Mouse (Mus musculus): ENCODE data around the gene Zfp941. TPM values are rescaled to one million over a fixed set of nuclear protein-coding genes. Genes with fewer than 3 reads are reported as not detected.

Gene Zfp941
- total RNA-seq, 2 experiments from 2014 or later = 8.0 to 11.2 TPM

GRCm38 (mm10) chr7:140843806-140844205 lies 21.8 kb upstream of the Zfp941 start:
- DNase-seq (ENCODE audit: low spot score in 2 of 2) = no peak

GRCm38 (mm10) chr7:140840750-140841735 lies 19.1 kb upstream of the Zfp941 start:
- no peak for DNase-seq (ENCODE audit: low spot score in 2 of 2)

DNA sequence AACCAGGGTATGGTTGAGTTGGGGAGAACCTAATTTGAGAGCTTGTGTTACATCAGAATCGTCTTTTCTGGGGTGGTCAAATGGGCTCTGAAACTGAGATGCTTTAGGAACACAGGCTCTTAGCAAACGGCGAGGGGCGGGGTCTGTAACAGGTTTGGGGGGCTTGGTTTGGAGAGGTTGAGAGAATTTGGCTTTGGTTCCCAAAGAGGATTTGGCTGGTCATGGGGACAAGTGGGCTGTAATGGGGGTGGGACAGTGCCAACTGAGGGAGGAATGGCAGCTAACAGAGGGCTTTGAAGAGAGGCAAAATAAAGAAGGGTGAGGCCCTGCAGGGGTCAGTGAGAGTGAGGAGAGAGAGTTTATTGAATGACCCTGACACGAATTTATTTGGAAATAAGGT lies 17.6 kb upstream of the Zfp941 start:
- DNase-seq (ENCODE audit: low spot score in 2 of 2) = no peak

GRCm38 (mm10) chr7:140836243-140837115 lies 14.5 kb upstream of the Zfp941 start:
- DNase-seq (ENCODE audit: low spot score in 2 of 2) = peak; percentile 39 to 69

DNA sequence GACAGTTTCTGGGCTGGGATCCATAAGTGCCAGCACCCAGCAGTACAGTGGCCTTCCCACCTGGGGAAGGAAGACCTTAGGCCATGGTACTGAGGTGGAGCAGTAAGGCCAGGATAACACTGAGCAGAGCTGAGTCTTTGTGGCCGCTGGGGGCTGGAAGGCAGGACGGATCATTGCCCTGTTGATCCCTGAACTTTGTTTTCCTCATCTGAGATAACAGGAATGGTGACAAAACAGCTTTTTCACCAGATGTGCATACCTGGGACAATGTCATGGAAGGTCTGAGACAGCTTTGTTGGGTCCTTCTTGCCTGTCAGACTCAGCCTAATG lies 13.7 kb upstream of the Zfp941 start:
- DNase-seq (ENCODE audit: low spot score in 2 of 2) = no peak

GRCm38 (mm10) chr7:140834968-140835757 lies 13.2 kb upstream of the Zfp941 start, which contains the start of gene Urah:
Gene Urah (plus strand): TSS chr7:140835018.
- DNase-seq (ENCODE audit: low spot score in 2 of 2) = no peak

GRCm38 (mm10) chr7:140833341-140833740 lies 11.4 kb upstream of the Zfp941 start:
- DNase-seq (ENCODE audit: low spot score in 2 of 2) = no peak

GRCm38 (mm10) chr7:140831447-140831846 lies 9.5 kb upstream of the Zfp941 start:
- no peak for DNase-seq (ENCODE audit: low spot score in 2 of 2)

GRCm38 (mm10) chr7:140828171-140828881 lies 6.3 kb upstream of the Zfp941 start:
- DNase-seq (ENCODE audit: low spot score in 2 of 2) = peak in 1 of 2 experiments; percentile 76

DNA sequence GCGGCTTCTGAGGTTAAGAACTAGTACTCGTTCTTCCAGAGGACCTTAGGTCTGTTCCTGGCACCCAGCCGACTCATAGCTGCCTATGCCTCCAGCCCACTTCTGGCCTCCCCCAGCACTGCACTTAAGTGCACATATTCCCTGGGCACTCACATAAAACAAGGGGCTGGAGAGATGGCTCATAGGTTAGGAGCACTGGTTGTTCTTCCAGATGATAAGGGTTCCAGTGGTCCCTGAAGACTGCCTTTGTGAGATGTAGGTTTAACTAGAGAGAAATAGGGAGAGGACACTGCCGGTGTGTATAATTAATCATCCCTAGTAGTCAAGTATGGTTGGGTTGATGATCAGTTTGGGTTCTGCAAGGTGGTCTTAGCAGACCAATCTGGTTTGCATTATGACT lies 753 bp upstream of the Zfp941 start:
- DNase-seq (ENCODE audit: low spot score in 2 of 2) = no peak

GRCm38 (mm10) chr7:140821305-140821652 lies 699 bp downstream of the Zfp941 start:
- DNase-seq (ENCODE audit: low spot score in 2 of 2) = no peak

DNA sequence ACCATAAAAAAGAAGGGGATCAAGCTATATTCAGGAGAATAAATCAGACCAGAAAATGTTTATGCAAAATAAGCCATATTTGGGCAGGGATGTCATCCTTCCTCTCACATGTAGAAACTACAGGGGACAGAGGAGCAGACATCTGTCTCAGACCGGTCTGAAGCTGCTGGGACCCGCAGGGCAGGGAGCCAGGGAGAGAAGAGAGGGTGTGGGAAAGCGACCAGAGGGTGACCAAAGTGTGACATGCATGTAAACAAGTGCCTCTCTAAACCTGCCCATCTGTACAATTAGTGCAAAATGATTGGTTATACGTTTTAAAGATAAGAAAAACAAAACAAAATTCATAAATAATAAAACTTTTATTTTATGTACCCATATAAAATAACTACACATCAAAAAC lies 1.8 kb downstream of the Zfp941 start:
- DNase-seq (ENCODE audit: low spot score in 2 of 2) = no peak

DNA sequence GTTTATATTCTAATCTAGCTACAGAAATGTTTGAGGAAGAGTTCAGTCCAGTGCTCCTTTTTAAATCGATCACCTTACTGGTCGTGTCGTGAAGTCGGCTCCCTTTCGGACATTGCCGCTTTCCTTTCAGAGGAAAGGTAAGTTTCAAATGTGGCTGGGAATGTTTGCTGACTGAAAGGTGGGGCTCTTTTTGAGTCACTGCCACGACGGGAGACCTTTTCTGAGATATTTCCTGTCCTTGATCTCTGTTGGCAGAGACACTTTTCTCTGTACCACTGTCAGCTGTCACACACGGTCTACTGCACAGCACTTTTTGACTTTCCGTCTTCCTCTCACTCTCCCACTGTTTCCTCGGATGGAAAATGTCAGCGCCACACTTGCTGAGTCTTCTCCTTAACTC lies 9.1 kb downstream of the Zfp941 start:
- no peak for DNase-seq (ENCODE audit: low spot score in 2 of 2)

- peak; percentile 24 to 55 for DNase-seq (ENCODE audit: low spot score in 2 of 2)
Observed at GRCm38 (mm10) chr7:140811714-140812113, 10.3 kb downstream of the Zfp941 start.

DNA sequence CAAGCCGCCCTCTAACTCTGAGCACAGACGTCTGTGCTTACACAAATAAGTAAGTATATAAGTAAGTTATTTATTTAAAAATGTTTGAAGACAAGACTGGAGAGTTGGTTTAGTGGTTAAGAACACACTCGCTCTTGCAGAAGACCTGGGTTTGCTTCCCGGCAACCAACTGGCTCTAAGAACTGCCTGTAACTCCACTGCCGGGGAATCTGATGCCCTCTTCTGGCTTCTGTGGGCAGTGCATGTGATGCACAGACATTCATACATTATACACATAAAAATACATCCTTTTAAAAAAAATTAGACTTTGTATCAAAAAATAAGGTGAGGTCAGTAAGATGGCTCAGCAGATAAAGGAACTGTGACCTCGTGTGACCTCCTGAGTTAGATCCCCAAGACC lies 11.5 kb downstream of the Zfp941 start:
- no peak for DNase-seq (ENCODE audit: low spot score in 2 of 2)

DNA sequence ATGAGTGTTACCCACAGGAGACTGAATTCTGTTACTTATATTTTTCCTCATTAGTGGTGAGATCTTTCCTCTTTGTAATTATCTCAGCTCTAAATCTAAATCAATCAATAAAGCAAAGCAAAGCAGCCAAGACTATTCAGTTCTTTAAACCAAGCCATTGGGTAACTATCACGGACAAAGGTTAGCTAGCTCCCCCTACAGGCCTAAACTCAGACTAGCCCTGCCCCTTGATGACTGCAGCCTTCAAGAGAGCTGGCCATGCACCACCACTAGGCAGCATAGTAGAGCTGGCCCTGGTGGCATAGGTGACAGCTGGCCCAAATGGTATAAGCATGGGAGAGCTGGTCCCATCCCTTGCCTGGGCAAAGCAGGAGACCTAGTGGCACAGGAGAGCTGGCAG lies 16.3 kb downstream of the Zfp941 start:
- peak; percentile 32 to 47 for DNase-seq (ENCODE audit: low spot score in 2 of 2)

DNA sequence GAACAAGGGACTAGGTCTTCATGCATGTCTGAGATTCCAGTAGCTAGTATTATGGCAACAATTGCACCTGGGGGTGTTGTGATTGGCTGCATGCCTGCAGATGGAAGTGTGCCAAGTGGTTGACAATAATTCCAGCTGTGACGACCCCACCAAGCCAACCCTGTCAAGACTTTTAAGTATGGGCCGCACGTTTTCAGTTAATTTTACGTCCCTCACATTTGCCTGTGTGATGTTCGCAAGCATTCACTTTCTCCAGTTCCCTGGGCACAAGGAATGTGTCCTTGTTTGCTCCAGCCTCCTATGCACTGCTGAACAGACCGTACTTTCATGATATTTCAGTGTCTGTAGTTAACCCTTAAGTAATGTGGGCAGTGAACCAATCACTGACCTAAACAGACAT lies 19.3 kb downstream of the Zfp941 start:
- DNase-seq (ENCODE audit: low spot score in 2 of 2) = no peak

DNA sequence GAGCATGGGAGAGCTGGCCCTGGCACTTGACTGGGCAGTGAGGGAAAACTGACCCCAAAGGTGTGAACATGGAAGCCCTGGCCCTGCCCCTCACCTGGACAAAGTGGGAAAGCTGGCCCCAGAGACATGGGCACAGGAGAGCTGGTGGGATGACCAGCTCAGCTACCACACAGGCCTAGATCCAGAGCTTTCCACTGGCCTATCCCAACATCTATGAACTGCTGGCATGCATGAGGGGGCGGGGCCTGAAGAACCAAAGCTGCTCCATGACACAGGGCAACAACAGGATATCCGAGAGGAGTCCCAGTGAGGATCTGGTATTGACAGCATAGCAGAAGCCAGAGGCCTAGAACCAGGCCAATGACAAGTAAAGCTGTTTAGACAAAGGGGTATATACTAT lies 23.8 kb downstream of the Zfp941 start:
- DNase-seq (ENCODE audit: low spot score in 2 of 2) = no peak

- no peak for DNase-seq (ENCODE audit: low spot score in 2 of 2)
Observed at GRCm38 (mm10) chr7:140797619-140798018, 24.4 kb downstream of the Zfp941 start.

DNA sequence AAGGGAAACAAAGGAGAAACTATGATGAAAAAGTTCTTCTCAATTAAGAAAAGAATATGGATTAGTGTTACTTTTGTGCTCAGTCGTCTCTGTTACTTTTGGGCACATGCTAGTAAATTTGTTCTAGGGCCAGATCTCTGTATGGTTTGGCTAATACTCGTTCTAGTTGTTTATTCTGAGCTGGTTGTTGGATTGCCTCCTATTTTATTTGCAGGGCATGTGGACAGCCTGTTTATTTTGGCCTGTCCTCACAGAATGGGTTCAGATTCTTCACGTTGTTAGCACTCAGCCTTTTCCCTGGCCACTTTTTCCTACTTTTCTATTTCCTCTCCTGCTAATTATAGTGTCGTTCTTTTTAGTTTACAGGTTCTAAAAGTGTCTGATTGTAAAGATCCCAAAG lies 28.4 kb downstream of the Zfp941 start:
- DNase-seq (ENCODE audit: low spot score in 2 of 2) = no peak

- DNase-seq (ENCODE audit: low spot score in 2 of 2) = no peak
Observed at GRCm38 (mm10) chr7:140788053-140788435, 33.9 kb downstream of the Zfp941 start.

Data from layer of hippocampus, postnatal 14 days (tissue).